Mouse (Mus musculus) layer of hippocampus, adult 18-20 months (tissue): ENCODE data around the gene Rsad1. TPM values are rescaled to one million over a fixed set of nuclear protein-coding genes. Genes with fewer than 3 reads are reported as not detected.

Source experiments
- DNase-seq, 2 experiments: peaks; one replicate each; pipeline ENCODE4 v3.0.0; 2022; ENCODE audit warnings: low spot score in 2 of 2
- total RNA-seq, 2 experiments: library from RNA; stranded (reverse); gene quantifications; 2 replicates each; pipeline ENCODE4 v1.2.3; 2021

The Rsad1 gene
- total RNA-seq, 2 experiments from 2014 or later, result 8.9 to 9.7 TPM

- DNase-seq, result no peak
These were observed 57.3 kb downstream of the Rsad1 start for GRCm38 (mm10) chr11:94491749-94492099.

DNA sequence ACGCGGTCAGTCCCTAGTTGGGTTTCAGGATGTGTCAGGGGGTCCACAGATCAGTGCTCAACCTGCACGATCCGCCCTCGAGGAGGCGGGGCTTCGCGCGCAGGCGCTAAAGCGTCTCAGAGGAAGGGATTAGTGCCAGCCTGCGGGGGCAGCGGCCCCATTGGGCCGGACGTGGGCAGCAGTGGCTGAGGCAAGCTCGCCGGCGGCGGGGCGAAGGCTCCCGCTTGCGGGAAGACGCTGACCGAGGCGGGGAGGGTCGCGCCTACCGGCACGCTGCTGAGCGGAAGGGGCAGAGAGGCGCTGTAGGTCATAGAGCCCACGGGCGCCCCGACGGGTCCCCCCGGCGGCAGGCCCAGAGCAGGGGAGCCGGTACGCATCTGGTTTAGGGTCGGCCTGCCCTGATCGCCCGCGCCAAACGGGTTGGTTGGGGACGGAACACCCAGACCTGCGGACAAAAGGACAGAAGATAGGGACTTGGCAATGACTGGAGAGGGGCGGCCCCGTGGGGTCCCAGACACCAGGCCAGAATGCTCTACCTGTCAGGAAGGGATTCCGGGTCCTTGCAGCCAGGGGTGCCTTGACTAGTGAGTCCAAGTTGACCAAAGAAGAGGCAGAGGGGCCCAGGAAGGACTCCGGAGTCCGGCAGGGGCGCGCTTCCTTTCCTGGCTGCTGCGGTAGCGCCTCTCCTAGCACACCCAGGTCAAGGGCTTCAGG lies 57.9 kb downstream of the Rsad1 start:
- no peak for DNase-seq

Other genes starting within 250 kb of the Rsad1 start
- 100 to 1,000 TPM; 110 to 118 TPM for gene Luc7l3, start 227.3 kb downstream of the Rsad1 start, total RNA-seq
- 100 to 1,000 TPM; 116 to 121 TPM for gene Ankrd40, start 221.3 kb downstream of the Rsad1 start, total RNA-seq
- 1 to 10 TPM; 1.4 to 2.4 TPM for gene Abcc3, start 156.3 kb downstream of the Rsad1 start, total RNA-seq
- 10 to 100 TPM; 53.2 to 59.2 TPM for gene Cacna1g, start 75.1 kb downstream of the Rsad1 start, total RNA-seq
- gene Spata20, start 63.1 kb downstream of the Rsad1 start, total RNA-seq, result under 1 TPM in 1 of 2 experiments, not detected in 1; 0.79 TPM
- 1 to 10 TPM; 2.1 to 2.2 TPM for gene Epn3, start 49.3 kb downstream of the Rsad1 start, total RNA-seq
- gene Mycbpap, start 27.5 kb downstream of the Rsad1 start, total RNA-seq, result 1 to 10 TPM; 2.1 to 3.7 TPM
- gene Chad, start 15.8 kb upstream of the Rsad1 start, total RNA-seq, result under 1 TPM; 0.30 to 0.58 TPM
- gene Acsf2, start 52.6 kb upstream of the Rsad1 start, total RNA-seq, result 10 to 100 TPM; 17.2 to 19.2 TPM
- 10 to 100 TPM; 78.3 to 87.0 TPM for gene Lrrc59, start 80.5 kb upstream of the Rsad1 start, total RNA-seq
- 10 to 100 TPM; 74.4 to 79.3 TPM for gene Mrpl27, start 104.5 kb upstream of the Rsad1 start, total RNA-seq
- gene Eme1, start 104.7 kb upstream of the Rsad1 start, total RNA-seq, result under 1 TPM in 1 of 2 experiments, not detected in 1; 0.25 TPM
- 10 to 100 TPM; 22.8 to 24.6 TPM for gene Xylt2, start 128.3 kb upstream of the Rsad1 start, total RNA-seq
- not detected for gene Gm11541, start 155.2 kb upstream of the Rsad1 start, total RNA-seq
- under 1 TPM in 1 of 2 experiments, not detected in 1; 0.37 TPM for gene Cdc34b, start 192.5 kb upstream of the Rsad1 start, total RNA-seq
- gene Tmem92, start 233.4 kb upstream of the Rsad1 start, total RNA-seq, result not detected